Mouse (Mus musculus) urinary bladder, adult 2 months (tissue): ENCODE results near the gene Dnah7c. TPM values are rescaled to one million over a fixed set of nuclear protein-coding genes. Genes with fewer than 3 reads are reported as not detected.

ENCODE experiments used
- DNase-seq: peaks from one replicate; pipeline ENCODE4 v3.0.0; 2022; ENCODE audit warnings: low spot score
- polyA plus RNA-seq: library from polyadenylated mRNA; depleted of rRNA; stranded (reverse); fragments of >200 nt; gene quantifications from 2 replicates; pipeline ENCODE4 v1.2.3, GENCODE M21; 2012

Dnah7c gene
- polyA plus RNA-seq, 1 experiment: 0.08 TPM

DNA sequence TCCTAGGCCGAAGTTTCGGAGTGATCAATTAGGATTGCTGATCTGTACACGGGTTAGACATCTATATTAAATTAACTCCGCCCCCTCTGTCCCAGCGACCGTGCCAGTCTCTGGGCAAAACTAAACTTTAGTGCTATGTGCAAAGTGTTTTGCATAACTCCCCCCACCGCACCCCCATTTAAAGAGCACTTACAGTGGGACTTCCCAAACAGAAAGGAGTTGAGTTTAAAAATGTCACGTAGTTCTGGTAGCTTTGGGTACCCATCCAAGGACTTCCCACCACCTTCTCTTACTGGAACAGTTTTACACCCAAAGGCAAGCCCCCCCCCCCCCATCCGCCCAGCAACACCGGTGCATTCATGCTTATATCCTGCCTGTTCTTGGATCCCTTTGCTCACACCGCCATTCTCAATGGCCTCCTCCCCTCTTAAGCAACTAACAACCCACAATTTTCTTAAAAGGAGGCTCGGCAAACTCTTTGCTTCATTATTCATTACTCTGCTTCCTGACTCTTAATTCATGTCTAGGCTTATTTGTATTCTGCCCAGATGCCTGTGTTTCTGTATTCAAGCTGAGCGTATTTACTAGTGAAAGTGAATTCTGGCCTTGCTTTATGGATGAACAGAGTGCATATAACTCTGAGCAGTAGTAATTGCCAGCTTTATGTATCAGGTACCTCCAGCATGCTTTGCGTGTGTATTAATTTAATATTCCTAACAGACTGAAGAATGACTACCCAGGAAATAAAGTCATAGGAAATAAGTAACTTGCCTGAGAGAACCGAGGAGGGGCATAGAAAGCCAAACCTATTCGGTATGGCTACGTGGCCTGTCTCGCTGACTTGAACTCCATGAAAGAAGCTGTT is 428.9 kb downstream of the Dnah7c start:
- DNase-seq: no peak

DNA sequence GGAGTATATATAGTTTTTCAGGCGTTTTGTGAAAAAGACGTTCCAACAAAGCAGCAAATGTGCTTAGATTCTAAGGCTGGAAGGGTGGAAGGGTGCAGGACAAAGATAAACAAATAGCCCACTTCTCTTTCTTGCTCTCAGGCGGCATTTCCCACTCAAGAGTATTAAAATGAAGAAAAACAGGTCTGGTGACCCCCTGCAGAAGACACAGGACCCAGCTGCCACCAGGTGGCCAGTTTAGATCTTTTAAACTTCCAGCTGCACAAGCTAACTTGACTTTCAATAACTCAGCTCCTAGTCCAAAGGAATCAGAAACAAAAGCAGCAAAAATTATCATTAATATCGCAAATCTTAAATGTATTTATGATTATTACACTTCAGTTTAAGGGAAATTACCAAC is 431.1 kb downstream of the Dnah7c start:
- no peak for DNase-seq
